Mouse (Mus musculus): Measurements from ENCODE around the gene Kcnab3.
A peak's percentile ranks its signal among the peaks of the same experiment; 100 is the strongest.

Kcnab3 gene

DNA sequence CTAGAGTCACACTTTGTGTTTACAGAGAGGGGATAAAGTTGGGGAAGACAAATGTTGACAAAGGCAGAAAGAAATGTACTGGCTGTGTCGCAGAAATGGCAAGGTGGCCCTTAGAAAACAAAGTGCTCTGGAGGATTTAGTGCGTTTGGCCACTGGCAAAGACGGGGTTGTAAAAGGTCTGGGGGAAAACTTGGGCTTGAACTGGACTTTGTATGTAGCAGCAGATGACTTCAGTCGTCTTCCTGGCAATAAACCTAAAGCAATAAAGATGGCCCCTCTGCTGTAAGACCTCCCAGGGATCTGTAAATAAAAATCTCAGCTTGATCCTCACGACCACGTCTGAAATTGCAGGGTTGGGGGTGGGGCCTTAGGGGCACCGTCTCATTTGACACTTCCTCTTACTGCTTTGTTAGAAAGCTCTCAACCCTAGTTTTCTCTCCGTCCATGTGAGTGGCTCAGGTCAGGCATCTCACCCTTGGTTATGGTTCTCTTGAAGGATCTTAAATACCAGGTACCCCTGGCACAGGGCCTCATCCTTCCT lies 6.7 kb downstream of the Kcnab3 start:
- no peak for DNase-seq (ENCODE audit: low read depth)

DNA sequence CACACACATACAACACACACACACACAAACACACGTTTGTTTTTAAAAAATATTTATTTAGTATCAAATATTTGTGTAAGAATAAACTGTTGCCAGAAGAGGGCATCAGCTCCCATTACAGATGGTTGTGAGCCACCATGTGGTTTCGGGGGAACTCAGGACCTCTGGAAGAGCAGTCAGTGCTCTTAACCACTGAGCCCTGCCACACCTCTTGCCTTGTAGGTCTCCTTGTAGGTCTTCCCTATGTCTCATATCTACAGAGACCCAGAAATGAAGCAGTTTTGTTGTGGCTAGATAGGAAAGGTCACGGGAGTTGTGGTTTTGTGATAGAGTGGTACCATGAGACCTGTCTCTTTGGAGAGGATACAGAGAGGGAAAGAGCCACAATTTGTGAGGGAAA lies 7.9 kb downstream of the Kcnab3 start:
- DNase-seq (ENCODE audit: low read depth) = peak; percentile 70

DNA sequence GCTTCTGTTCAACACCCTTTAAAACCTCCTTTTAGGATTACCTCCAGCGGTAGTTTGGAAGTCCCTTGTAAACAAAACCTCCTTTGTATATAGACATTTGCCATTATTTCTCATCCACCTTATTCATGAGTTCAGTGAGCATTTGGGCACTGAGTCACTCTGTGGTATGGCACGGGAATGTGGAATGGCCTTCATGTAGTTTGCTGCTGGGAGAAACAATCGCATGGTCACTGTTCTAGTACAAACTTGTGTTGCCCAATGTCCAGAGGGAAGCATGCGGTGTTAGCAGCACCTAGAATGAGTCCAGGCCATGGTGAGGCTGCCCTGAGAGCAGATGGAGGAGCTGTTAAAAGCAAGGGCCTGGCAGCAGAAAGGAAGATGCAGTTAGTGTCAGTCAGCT lies 8.7 kb downstream of the Kcnab3 start:
- DNase-seq (ENCODE audit: low read depth) = no peak

DNA sequence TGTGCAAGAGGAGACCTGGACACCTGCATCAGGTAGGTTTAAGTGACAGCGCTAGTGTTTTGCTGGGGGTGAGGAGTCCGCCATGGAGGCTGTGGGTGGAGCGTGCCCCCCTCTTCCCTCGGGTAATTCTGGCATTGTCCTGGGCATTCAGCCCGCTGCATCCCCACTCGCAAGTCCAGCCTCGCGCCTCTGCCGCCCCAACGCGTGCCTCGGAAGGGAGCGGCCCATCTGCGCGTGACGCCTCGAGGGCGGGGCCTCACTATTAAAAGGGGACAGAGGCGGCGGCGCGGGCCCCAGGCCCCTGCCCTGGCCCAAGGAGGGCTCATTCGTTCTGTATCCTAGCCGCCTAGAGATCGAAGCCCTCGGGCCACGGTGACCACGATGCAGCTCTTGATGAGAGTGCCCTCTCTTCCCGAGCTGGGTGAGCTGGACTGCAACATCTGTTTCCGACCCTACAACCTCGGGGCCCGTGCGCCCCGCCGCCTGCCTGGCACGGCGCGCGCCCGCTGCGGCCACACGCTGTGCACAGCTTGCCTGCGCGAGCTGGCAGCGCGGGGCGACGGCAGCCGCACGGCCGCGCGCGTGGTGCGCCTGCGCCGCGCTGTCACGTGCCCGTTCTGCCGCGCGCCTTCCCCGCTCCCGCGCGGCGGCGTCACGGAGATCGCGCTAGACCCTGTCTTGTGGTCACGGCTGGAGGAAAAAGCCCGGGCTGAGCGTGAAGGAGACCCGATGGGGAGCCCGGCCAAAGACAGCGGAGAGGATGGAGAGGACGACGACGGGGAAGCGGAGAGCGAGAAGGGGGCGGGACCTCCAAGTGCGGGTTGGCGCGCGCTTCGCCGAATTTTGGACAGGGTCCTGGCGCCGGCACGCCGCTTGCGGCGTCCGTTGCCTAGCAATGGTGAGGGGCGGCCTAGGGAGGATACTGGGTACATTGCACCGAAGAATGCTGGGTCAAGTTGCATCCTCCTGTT lies 14.4 kb downstream of the Kcnab3 start, which contains the start of gene Rnf227:
Rnf227 (plus strand) TSS at position 301 of the 971 bp plus-strand sequence.
- no peak for DNase-seq (ENCODE audit: low read depth)

DNA sequence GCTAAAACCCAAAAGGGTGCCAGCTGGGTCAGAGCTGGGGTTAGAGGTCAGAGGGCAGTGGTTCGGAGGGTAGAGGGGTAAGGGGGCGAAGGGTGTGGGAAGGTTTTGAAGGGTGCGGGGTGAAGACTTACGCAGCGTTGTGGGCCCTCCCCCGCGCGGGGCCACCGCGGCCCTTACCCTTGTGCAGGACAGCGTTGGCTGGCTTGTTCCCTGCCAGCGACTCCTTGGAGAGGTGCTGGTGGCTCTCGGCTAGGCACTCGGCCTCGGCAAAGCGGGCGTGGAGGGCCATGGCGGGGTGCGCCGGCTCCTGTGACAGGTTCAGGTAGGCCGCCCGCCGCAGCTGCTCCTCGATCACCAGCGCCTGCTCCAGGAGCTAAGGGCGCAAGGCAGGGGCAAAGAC lies 20.4 kb downstream of the Kcnab3 start:
- no peak for DNase-seq (ENCODE audit: low read depth)

DNA sequence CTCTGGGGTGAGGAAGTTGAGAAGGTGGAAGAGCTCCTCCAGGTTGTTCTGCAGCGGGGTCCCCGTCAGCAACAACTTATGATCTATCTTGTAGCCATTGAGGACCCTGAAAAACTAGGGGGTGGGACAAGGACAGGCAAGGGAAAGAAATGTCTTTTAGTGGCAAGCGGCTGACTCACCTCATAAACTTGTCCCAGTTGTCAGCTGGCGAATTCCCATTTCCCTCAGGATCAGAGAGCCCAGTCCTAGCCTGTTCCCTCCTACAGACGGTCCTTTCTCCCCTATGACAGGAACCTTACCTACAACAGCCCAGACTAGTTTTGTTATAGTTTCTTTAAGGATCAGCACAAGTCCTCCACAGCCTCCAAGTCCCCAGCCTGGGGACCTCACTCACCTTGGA lies 30.5 kb downstream of the Kcnab3 start:
- DNase-seq (ENCODE audit: low read depth) = no peak

DNA sequence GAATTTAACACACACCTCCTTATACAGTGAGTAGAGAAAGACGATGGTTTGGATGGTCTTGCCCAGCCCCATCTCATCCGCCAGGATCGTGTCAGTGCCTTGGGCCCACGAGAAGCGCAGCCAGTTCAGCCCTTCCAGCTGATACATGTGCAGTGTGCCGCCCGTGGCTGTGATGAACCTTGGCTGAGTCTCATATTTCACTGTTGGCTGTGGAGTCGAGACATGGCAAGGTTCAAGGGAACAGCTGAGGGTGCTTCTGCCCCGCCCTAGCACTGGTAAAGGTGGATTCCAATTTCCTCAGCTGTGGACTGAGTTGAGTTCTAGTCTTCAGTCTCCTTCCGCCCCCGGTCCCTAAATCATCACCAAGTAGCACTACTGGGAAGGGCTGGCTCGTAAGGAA lies 31.6 kb downstream of the Kcnab3 start:
- DNase-seq (ENCODE audit: low read depth) = no peak

DNA sequence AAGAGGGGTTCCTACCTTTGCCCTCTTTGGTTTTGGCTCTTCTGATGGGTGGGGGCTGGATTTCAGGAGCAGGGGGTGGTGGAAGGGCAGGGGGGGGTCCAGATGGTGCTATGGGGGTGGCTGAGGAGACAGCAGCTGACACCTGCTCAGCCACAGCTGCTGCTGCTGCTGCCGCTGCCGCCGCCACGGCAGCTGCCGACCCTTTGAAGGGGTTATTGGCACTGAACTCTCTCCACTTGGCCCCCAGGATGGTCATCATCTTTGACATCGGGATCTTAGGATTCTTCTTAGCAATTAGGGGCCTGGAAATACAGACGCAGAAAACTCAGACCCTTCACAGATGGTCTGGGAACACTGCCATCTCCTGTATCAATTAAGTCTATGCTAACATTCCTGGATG lies 36.0 kb downstream of the Kcnab3 start:
- no peak for DNase-seq (ENCODE audit: low read depth)

DNA sequence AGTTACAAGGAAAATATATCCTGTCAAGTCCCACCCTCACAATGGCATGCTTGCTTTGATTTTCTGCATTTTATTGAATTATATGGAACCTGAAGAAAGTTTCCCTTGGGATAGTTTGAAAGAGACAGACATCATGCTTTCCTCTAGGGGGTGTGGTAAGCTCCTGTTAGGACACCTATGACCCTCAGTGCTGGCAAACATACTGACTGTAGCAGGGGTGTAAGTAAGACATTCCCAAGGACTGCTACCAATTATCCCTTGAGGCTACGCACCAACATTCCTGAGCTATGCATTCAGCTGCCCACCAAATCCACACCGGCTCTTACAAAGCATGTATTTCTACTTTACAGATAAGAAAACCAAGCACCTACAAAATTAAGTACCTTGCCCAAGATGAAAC lies 36.4 kb downstream of the Kcnab3 start:
- peak; percentile 32 for DNase-seq (ENCODE audit: low read depth)

DNA sequence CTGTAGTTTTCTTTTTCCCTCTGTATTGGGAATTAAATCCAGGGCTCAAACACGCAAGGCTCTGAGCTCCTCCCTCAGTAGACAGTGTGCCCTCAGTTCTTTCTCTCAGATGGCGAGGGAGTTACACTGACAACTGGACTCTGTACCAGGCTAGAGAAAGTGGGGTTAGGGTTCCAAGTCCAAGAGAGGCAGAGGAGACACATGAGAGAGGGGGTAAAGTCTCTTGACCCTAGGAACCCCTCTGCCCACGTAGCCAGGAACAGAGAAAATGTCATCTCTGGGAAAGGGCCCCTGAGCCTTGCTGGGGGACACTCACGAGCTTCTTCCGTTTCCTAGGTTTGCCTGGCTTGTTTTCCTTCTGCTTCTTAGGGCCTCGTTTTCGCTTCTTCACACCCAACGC lies 38.3 kb downstream of the Kcnab3 start:
- no peak for DNase-seq (ENCODE audit: low read depth)

DNA sequence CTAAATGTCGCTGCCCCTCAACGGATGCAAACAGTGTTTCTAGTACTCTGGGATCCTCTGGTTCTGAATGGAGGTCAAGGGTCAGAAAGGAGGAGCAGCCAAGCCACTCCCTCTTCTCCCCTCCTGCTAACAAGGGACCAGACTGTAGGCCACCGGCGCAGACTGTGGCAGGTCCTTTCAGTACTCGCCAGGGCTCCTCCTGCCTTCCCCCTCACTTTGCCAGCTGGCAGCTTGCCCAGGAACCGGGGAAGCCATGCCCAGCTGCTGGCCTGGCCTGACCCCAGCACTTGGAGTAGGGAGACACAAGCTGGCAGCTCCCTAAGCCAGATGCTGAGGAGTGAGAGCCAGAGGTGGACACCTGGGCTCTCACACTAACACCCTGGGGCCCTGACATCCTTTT lies 38.9 kb downstream of the Kcnab3 start:
- peak; percentile 81 for DNase-seq (ENCODE audit: low read depth)

DNA sequence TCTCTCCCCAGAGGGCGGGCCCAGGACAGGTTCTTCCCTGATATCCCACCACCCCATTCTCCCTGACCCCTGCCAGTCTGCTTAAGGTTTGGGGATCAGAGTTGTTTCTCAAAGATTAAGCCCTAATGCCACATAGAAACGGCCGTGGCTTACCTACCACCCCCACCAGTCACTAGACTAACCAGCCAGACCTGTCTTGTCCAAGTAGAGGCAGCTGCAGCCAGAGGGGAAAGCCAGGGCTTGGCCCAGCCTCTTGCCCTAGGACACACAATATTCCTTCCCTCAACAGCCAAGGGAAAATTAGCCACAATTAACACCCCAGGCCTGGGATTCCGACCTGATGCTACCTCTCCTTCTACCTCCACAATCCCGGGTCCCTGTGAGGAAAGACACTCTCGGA lies 39.7 kb downstream of the Kcnab3 start:
- no peak for DNase-seq (ENCODE audit: low read depth)

DNA sequence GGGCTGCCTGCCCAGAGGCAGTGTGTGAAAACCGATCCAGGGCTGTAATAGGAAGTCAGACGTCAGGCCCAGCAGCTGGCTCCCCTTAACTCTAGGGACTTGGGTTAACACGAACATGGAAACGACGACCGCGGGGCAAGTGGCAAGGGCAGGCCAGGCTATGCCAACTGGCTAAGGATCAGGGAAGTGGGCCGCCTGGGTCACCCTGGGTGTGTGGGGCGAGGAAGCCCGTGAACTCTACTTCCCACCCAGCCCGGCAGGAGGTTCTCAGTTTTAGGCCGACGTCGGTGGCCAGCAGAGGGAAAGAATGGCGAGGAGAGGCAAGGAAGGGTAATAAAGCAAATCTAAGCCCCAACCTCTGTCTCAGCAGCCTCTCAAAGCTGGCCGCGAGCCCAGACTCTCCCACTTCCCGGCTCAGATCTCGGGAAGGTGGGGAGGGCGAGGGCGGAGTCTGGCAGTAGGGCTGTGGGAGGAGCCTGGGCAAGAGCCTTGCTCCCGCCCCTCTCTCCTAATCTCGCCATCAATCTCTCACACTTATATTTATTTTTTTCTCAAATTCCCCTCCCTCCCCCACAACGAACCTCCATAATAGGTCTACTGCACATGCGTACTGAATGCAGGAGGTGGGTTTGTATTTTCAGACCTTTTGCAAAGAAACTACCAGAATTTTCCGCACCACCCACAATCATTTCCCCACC lies 40.2 kb downstream of the Kcnab3 start:
- DNase-seq (ENCODE audit: low read depth) = peak; percentile 100

DNA sequence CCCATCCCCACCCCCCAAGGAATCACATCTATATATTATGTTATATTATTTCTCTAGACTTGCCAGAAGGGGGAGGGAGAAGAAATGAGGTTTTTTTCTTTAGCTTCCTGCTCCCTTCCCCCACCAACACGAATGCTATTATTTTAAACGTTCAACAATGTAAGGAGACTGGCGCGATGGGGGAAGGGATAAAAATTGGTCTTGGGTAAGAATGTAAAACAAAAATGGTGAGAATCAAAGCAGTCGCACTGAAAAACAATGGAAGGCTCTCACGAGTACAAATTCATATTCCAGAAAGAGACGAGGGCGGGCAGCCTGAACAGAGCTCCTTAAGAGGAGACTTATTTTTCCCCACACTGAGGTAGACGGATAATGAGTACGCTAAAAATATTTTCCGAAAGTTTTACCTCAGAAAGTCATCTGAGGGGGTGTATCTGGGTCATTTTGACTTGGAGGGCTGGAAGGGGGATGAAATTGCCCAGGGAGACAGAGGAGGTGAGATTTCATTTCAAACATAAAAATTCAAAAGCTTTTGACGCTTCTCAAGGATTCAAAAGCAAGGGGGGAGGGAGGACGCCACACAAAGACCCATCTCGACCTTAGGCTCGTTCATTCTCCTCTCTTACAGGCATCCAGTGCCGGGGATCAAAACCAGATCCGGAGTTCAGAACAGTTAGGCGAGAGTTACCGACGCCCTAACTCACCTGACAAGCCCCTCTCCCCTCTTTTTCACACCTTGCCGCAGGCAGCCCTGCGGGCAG lies 41.0 kb downstream of the Kcnab3 start:
- no peak for DNase-seq (ENCODE audit: low read depth)

DNA sequence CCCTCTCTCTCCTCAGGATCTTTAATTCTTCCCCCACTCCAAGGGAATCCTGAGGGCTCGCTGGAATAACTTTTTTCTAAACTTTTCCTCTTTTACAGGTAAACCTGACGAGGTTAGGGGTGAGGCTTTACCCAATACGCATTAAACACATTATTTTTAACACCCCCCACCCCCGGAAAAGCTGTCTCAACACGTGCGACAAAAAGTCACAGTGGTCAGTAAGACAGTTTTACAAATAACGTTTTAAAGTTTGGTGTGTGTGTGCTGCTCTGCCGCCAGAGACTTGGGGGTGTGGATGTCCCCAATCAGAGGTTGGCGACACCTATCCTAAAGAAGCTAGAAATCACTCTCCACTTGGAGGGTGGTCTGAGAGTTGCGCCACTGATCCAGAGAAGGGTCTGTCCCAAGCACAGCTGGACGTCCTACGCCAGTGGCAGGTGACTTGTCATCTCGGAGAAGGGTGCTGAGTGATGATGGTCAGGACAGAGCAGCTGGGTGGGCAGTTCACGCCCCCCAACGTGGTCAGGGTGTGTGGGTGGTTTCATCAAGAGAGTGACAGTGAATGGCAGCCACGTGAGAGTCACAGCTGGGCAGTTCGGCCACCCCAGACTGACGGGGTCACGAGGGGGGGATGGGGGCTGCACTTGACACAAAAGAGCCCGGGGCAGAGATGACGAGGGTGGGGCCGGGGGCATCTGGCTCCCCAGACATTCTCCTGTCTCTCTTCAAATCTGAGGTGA lies 41.7 kb downstream of the Kcnab3 start:
- peak; percentile 75 for DNase-seq (ENCODE audit: low read depth)

DNA sequence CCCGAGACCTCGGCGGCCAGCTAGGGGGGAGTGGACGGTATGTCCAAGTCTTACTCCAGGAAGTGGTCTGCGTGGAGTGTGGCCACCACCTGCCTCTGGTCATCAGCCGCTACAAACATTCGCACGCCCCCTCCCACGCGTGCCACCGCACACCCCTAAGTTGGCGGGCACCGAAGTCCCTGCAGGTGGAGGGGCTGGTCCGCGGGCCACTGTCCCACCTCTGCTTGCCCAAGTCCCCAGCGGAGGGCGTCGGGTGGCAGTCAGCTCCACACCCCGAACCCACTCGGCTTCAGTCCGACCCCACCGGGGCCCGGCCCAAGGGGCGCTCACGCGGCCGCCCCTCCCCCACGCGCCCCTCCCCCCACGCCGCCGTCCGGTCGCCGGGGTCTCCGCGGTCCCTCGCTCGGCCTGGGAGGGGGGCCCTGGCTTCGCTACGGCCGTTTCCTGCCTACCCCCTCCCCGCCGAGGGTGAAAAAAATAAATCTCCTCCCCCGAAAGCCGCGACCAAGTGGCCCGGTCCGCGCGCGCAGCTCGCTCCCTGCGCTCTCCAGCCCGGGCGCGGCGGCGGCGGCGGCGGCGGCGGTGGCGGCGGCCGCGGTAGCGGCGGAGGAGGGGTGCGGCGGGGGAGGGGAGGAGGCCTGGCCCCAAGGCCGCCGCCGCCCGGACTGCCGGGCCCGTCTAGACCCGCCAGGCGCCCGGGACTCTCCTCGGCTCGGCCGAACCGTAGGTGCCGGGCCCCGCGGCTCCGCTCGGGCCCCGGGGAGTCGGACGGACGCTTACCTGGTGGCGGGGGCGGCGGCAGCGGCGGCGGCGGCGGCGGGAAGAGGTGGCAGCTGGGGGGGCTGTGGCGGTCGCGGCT lies 42.5 kb downstream of the Kcnab3 start:
- DNase-seq (ENCODE audit: low read depth) = peak; percentile 32

DNA sequence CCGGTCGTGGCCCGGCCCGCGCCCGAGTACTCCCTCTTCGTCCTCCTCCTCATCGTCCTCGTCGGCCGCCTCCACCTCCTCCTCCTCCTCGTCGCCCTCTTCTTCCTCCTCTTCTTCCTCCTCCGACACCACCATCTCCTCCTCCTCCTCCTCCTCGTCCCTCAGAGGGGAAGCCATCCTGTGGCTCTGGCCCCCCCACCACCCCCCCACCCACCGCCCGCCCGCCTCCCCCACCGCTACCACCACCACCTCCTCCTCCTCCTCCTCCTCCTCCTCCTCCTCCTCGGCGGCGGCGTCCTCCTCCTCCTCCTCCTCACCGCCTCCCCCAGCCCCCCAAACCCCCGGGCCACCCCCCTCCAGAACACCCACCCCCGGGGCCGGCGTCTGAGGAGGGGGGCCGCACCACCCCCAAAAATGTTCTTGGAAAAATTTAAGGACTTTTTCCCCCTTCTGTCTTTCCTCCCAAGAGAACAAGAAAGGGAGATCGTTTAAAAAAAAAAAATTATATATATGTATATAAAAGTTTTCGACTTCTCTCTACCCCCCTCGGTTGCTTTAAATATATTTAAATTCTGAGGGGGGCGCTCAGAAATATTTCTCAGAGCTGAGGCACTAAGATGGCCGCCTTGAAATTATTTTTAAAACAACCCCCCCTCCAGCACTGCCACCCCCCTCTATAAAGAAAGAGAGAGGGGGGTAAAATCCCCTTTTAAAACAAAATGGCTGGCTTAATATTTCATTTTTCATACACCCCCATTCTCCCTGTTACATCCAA lies 43.3 kb downstream of the Kcnab3 start, which contains the start of gene Chd3:
Chd3 (minus strand) TSS at position 192 of the 775 bp plus-strand sequence.
- DNase-seq (ENCODE audit: low read depth) = peak; percentile 44

DNA sequence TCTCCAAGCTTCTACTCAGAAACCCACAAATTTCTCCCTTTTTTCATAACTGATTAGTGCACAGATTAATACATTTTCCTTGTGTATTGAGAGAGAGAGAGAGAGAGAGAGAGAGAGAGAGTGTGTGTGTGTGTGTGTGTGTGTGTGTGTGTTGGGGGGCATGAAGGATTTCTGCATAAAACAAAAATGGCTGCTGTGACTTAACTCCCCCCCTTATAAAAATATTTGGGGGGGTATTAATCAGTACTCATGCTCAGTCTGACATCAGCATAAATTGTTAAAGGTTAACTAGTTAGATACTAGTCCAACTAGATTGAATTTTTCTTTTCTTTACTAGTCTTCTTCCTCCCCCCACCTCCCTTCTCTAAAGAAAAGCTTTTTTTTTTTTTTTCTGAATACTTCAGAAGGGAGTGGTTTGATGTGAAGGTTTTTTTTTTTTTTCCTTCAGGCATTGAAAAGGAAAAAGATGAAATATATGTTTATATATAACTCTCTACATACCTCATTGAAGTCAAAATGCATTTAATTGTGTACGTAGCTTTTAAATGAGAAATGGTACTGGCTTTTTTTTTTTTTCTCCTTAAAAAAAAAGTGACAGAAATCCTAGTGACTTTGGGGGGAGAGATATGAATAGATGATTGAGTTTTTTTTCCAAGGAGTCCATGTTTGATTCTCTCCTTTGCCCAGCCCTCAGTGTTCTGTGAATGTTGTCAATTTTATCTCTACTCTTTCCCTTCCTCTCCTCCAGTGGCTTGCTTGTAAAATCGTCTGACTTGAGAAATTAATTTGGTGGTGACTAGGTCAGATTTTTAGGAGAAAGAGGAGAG lies 44.1 kb downstream of the Kcnab3 start:
- DNase-seq (ENCODE audit: low read depth) = peak; percentile 52

DNA sequence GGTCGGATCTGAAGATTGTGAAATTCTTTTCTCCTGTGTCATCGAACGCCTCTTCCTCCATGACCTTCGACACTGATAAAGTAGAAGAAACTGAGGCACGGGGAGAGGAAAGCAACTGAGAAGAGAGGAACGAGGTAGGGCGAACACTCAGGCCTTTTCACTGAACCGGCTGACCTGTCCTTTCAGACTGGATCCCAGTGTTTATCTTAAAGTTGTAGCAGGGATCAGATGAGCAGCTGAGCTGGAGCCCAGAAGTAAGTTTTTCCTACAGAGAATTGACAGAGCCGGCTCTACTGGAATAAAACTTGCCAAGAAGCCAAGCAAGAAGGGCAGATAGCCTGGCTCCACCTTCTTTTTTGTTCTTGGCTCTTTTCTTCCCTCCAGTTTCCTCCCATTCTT lies 44.8 kb downstream of the Kcnab3 start:
- no peak for DNase-seq (ENCODE audit: low read depth)

Data from 416B (cell line).